Mouse (Mus musculus): ENCODE results near the gene Rasgrf1.
"Not testable (repeated sequence)": the region's sequence is repeated elsewhere in the genome, so short reads cannot be mapped to it uniquely, and the experiment has no call there.

Gene Rasgrf1

DNA sequence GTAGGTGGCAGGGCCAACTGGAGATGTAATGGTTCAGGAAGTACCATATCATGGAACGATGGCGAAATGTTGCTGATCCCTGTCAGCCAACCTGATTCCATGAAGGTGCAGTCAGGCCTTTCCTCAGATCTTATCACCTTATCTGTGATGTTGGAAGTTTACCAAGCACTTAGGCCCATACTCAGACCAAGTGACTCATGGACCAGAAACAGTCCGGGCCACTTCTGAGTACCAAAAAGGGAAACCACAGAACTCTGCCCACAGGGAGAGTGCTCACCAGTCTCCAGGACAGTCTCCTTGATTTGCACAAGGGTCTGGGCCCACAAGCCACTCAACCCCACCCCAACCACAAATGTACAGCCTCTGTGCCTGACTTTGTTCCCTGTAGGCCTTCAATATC is 126.1 kb downstream of the Rasgrf1 start:
- no peak for DNase-seq (ENCODE audit: low spot score in 2 of 2)

DNA sequence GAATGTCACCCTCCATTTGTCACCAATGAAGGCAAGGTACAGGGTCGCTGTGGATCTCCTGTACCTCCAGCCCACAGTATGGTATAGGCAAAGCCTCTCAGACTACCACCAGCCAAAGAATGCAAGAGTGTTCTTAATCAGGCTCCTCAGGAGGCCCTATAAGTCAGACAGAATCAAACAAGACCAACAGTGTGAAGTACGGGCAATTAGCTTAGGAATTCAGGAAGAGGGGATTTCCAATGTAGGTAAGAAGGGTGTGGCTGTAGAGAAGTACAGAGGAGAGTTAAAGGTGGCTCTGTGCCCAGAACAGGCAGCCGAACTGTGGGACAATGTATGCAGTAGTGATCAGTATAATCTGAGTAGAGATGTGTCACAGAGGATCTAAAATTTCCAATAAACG is 126.6 kb downstream of the Rasgrf1 start:
- no peak for DNase-seq (ENCODE audit: low spot score in 2 of 2)

DNA sequence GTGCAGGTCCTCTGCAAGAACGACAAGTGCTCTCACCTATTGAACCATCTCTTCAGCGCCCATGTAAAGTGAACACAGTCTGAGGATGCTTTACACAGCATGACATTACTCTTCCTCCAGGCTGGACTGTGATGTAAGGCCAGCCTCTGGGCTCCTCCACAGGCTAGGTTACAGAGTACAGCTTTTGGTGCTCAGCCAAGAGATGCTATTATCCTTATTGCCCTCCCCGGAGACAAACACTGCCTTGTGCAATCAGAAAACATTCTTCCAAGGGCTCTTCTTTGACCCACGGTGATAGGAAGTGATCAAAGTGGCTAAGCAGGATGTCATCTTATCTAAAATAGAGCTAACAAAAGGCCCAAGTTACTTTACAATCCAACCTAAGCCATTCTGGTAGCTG is 128.8 kb downstream of the Rasgrf1 start:
- no peak for DNase-seq (ENCODE audit: low spot score in 2 of 2)

DNA sequence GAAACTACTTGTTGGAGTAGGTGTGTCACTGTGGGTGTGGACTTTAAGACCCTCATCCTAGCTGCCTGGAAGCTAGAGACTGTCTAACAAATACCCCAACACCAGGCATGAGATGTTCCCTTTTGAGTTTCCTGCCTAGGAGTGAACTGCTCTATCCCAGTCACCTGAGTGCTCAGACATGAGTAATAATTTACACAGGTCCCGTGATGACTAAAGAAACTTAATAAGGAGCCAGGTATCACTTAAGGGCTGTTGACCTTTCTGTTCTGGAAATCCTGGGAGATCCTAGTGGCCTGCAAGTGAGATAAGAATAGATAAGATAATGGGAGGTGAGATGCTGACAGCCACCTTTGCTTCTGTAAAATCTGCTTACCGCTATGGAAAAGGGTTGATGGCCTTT is 131.2 kb downstream of the Rasgrf1 start:
- DNase-seq (ENCODE audit: low spot score in 2 of 2) = no peak

DNA sequence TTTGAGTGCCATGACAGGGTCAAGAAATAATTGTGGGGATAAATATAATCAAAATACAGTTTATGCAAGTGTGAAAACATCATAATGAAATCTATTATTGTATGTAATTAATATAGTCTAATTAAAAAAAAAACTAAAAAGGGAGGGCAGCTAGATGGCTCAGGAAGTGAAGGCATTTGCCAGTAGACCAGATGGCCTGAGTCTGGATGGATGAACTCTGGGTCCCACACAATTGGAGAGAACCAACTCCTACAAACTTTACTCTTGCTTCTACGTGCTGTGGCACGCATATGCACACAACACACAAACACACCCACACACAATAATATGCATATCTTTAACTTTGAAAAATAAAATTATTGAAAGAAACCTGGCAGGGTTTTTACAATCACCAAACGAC is 131.8 kb downstream of the Rasgrf1 start:
- DNase-seq (ENCODE audit: low spot score in 2 of 2) = no peak

DNA sequence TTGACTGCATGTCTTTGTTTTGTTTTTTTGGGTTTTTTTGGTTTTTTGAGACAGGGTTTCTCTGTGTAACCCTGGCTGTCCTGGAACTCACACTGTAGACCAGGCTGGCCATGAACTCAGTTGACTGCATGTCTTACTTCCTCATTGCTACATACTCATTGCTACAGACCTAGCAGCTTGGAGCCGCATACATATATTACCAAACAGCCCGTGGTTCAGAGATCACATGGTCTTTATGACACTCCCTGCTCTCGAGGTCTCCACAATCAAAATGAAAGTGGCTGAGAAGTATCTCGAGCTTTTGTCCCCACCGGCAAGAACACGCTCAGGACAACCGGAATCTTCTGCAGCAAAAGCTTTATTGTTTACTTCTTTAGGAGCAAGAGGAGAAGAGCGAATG is 133.2 kb downstream of the Rasgrf1 start:
- DNase-seq (ENCODE audit: low spot score in 2 of 2) = not testable (repeated sequence)

DNA sequence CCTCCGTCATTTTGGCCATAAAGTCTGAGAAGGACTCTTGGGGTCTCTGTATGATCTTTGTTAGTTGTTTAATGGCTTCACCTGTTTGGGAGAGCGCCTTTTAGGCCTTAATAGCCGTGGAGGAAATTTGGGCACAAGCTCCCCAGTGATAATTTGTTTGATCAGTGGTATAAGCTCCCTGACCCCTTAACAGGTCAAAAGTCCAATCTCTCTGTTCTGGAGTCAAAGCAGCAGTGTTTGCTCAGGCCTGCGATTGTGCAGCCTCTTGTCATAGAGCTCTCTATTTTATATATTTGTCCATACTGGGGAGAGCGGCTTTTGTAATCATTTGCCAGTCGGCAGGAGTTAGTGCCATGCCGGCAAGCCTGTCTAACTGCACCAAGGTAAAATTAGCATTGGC is 135.5 kb downstream of the Rasgrf1 start:
- no peak for DNase-seq (ENCODE audit: low spot score in 2 of 2)

DNA sequence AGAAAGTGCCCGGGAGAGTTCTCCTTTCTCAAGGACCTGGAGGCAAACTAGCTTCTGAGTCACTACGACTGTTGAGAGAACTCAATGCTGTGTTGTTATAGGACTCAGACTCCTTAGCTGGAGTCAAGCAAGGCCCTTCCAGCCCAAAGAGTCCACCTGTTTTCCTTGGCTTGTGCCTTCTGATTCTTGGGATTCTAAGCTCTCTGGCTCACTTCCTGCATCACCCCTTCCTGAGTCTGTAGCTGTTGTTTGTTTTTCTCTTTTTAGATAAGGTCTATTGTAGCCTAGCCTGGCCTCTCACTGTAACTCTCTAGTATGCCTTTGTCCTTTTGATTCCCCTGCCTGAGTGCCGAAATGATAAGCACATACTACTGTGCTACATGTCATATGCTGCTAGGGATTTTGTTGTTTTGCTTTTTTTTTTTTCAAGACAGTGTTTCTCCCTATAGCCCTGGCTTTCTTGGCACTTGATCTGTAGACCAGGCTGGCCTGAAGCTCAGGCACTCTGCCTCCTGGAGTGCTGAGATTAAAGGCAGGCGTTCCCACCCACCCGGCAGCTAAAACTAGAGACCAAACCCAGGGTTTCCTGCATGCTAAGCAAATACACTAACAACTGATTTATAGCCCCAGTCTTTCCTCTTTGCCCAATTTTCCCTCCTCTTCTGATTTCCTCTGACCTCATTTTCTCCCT is 138.4 kb downstream of the Rasgrf1 start:
- DNase-seq (ENCODE audit: low spot score in 2 of 2) = no peak

DNA sequence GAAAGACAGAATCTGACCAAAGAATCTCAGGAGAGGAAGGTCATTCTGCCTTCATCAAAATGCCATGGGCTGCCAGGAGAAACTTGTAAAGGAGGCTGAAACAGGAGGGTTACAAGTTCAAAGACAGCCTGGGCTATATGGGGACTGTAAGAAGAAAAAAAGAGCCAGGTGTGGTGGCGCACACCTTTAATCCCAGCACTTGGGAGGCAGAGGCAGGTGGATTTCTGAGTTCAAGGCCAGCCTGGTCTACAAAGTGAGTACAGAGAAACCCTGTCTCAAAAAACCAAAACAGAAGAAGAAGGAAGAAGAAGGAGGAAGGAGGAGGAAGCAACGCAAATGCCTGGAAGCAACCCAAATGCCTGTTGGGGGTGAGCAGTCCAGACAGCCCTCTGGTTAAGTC is 144.1 kb downstream of the Rasgrf1 start, which contains the start of gene Ctsh:
Ctsh (plus strand) TSS at position 301 of the 400 bp plus-strand sequence.
- DNase-seq (ENCODE audit: low spot score in 2 of 2) = no peak

DNA sequence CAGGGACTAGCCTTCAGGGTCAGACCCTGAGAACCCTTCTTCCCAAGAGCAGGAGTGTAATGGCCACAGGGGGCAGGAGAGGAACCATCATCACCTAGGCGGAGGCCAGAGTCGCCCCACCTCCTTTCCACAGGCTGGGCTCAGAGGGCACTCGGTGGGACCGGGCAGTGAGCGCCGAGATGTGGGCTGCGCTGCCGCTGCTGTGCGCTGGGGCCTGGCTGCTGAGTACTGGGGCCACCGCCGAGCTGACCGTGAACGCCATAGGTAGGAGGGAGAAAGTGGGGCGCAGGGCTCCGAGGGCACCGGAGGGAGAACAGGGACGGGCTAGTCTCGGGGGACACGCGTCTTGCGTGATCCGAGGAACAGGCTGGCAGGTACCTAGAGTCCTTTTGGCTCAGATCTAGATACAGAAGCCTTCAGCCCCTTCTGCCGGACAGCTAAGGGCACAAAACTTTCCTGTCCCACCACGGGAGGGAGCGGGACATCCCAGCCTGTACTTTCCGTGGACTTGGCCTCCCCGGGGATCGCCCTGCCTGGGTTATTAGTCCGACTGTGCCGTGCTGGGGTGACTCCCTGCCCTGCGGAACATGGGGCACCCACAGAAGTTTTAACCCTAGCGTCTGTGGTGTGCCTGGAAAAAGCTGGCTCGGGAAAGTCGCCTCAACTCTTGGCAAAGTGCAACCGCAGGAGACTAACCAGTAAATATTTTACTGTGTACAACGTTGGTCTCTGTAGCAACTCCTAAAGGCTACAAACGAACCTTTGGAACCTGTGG is 144.8 kb downstream of the Rasgrf1 start:
- peak; percentile 58 to 76 for DNase-seq (ENCODE audit: low spot score in 2 of 2)

DNA sequence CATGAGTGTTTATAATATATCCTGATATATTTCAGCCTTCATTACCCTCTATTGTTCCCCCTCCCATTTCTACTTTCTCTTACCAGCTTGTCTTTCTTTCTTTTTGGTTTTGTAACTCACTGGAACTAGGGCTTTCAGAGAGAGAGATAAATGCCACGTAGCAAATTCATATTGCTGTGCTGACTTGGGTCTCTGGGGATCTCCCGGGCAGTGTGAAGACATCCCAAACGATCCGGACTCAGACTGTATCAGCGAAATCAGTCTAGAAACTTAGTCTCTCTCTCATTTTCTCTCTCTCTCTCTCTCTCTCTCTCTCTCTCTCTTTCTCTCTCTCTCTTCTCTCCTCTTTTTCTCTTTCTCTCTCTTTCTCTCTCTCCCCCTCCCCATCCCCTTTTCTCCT is 145.7 kb downstream of the Rasgrf1 start:
- DNase-seq (ENCODE audit: low spot score in 2 of 2) = no peak

DNA sequence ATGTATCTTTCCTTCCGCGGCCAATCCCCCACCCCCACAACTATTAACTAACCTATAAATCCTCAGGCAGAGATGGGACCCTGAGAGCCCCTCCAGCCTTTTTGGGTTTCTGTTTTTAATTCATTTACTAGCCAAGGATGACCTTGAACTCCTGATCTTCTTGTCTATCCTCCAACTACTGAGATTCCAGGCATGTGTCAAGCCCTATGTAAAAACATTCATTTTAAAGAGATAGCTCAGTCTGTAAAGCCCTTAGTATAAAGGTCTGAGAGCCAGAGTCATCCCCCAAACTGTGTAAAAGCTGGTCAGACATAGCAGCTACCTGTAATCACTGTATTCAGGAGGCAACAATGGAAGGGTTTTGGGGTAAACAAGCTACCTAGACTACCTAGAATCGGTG is 146.2 kb downstream of the Rasgrf1 start:
- DNase-seq (ENCODE audit: low spot score in 2 of 2) = no peak

DNA sequence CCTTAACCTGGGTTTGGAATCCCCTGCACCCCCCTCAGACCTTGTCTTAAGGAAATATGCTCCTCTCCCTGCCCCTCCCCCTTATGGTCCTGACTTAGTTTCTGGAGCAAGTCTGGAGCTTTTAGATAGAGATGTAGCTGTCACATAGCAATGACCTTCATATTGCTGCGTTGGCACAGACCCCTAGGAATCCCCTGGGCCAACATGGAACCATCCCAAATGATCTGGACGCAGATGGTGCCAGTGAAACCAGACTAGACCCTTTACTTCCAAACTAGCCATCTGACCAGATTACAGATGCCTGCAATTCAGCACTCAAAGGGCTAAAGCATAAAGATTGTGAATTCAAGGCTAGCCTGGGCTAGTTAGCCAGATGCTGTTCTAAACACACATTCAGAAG is 147.0 kb downstream of the Rasgrf1 start:
- no peak for DNase-seq (ENCODE audit: low spot score in 2 of 2)

DNA sequence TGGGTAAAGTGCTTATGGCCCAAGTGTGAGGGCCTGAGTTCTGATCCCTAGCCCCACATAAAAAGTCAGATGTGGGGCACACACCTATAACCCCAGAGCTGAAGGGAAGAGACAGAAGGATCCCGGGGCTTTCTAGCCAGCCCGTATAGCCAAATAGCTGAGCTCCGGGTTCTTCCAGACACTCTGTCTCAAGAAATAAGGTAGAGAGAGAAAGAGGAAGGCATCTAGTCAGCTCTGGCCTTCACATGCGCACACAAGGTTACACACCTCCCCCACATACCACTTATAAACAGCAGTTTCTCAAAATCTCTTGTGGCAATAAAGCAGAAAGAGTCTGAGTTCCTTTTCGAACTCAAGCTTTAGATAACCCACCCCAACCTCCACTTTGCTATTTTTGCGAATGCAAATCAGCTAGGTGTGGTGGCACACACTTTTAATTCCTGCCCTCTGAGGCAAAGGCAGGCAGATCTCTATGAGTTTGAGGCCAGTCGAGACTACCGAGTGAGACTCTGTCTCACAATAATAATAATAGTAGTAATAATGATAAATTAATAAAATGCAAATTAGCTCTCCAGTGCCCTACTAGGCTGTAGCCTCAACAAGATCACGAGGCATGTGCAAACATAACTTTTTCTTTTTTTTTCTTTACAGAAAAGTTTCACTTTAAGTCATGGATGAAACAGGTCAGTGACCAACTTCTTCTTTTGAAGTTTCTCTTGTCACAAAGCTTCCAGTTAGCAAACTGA is 150.3 kb downstream of the Rasgrf1 start:
- no peak for DNase-seq (ENCODE audit: low spot score in 2 of 2)

DNA sequence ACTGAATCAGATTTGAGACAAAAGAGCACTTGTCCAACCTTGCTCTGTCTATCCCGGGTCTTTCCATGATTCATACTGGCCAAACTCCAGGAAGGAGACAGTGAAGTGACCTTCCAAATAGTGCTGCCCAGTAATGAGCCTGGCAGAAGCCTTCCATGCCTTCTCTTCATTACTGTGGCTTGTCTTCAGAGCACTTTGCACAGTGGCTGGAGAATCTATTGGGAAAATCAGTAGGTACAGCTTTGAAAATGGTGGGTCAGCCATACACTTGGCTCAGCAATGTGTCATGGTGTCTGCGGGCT is 150.8 kb downstream of the Rasgrf1 start:
- no peak for DNase-seq (ENCODE audit: low spot score in 2 of 2)

DNA sequence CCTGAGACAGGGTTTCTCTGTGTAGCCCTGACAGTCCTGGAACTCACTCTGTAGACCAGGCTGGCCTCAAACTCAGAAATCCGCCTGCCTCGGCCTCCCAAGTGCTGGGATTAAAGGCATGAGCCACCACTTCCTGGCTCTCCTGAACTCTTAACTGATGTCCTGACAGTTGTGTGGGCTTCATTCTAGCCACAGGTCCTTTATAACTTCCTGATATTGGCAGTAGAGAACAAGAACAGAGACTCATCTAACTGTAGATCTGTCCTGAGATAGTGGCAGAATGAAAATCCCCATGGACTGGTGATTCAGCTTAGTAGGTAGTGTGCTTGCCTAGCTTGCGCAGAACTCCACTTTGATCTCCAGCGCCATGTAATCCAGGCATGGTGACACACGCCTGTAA is 151.2 kb downstream of the Rasgrf1 start:
- DNase-seq (ENCODE audit: low spot score in 2 of 2) = not testable (repeated sequence)

DNA sequence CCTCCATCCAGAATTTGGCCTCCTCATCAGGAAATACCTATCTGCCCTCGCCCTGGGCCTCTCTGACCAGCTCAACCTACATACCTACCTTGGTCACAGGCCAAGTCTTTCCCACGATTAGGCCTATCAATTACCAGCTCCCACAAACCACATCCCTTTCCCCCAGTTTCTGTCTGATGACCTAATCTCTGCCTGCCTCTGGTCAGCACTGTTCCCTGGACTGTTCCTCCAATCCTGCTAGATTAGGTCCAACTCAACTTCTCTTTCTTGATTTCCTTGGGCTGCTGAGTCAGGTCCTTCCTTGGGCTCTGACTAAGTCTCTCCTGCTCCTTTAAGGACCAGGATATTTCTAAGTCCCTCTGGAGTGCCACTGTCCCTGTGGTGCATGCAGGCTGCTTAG is 157.6 kb downstream of the Rasgrf1 start:
- DNase-seq (ENCODE audit: low spot score in 2 of 2) = no peak

DNA sequence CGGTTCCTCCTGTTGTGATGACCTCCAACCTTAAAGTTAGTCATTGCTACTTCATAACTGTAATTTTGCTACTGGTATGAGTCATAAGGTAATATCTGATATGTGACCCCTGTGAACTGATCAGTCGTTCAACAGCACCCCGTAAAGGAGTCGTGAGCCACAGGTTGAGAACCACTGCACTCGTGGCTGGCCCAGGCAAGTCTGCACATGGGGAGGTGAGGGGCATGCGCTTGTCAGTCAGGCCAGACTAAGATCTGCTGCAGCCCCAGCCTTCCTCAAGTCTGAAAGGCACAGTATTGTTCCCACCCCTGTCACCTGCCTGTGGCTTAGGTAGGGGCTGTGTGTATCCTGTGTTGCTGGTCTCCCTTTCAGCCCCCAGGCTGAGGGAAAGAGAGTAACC is 159.1 kb downstream of the Rasgrf1 start:
- no peak for DNase-seq (ENCODE audit: low spot score in 2 of 2)

DNA sequence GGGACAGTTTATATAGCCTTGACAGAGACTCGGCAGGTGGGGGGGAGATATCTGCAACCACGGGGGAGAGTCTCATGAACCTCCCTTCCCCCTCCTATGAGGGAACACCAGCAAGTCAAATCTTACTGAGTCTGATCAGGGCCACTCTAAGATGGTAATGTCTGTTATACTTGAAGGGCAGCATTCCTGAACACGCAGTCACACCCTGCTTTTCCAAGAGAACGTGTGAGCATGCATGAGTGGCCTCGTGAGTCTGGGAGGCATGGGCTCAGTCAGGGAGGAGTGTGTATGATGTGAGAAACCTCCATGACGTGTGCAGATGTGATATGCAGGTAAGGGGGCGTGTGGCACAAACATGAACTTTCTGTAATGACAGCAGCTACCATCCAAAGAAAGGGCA is 159.8 kb downstream of the Rasgrf1 start:
- no peak for DNase-seq (ENCODE audit: low spot score in 2 of 2)

DNA sequence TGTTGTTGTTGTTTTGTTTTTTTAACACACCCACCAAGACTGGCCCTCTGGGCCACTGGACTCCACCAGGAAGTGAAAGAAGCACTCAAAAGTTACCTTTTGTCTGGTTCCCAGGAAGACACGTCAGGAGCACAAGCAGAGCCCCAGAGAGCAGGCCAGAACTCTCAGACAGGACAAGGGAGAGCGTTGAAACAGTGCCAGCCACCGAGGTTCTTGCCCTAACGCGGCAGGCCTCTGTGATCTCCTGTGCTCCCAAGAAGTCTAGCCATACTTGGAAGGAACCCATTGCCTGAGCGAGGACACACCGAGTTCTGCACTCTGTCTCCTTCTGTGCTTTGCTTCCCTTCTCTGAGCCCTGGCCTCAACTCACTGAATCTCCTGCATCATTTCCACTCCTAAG is 160.5 kb downstream of the Rasgrf1 start:
- no peak for DNase-seq (ENCODE audit: low spot score in 2 of 2)

DNA sequence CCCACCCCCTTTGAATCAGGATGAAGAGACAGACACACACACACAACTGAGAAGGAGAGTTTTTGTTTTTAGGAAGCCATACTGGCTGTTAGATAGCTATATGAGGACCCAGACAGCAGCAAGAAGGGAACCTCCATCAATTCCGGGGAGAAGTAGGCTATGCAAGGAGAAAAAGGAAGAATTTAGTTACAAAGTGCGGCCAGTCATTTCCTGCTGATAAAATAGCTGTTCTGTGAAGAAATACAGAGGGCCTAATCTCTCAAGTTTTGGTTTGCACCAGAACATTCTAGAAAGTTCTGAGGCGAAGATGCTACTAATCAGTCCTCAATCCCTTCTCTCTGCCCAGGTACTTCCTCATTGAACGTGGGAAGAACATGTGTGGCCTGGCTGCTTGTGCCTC is 165.6 kb downstream of the Rasgrf1 start:
- DNase-seq (ENCODE audit: low spot score in 2 of 2) = no peak

DNA sequence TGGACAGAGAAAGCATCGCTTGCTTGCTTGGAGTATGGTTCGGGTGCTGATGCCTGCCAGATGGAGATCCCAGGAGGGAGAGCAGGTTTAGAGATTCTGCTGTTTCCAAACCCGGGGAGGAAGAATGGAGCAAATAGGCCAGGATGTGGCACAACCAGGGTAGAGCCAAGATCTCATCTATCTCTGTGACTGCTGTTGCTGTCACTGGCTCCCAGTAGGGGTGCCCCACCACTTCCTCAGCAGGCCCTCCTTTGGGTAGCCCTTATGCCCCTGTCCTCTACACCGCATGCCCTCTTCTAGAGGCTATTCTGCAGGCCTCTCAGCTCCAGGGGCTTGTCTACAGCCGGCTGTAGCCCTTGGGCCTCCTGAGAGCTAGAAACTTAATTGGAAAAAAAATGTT is 166.4 kb downstream of the Rasgrf1 start:
- no peak for DNase-seq (ENCODE audit: low spot score in 2 of 2)
